In genomic region chr4:101199433-101200081, GRCm38 (mm10) we compare ENCODE assay signal across 15 mouse cellular contexts.
DNase-seq lines count a peak whose midpoint lies in the region; TF ChIP-seq lines count a peak whose summit lies in the region.
"Had no signal": no experiment of that assay in that cellular context is flagged by ENCODE, and none has a peak within 500 bp of the region (broad histone marks: within the 10 kb centered on the region; RNA-seq: fewer than 3 reads in every experiment).

No protein-coding gene starts in this region.

- H3K4me3 ChIP-seq in spleen, adult 2 months (ENCODE audit: extremely low read depth, insufficient read depth, insufficient read length): no peak overlapping the region
- no peak overlapping the region for H3K4me3 ChIP-seq in limb, embryonic 10.5 days

- no peak for TF ChIP-seq POLR2A in spleen, adult 2 months (IDR thresholded peaks at IDR 0.05; ENCODE audit: low read depth, low read length)

- peak; percentile 20 for DNase-seq in cerebellum, adult 11-12 months
- no peak for DNase-seq in cerebellum, postnatal 25 days
- peak in 1 of 2 experiments; percentile 23 for DNase-seq in spleen, adult 2 months (ENCODE audit: low read depth in 1 of 2, low spot score in 2 of 2)
- DNase-seq in spleen, postnatal 10 days (ENCODE audit: low spot score in 2 of 2): no peak
- peak; percentile 56 to 68 for DNase-seq in natural killer cell, adult 2 months (ENCODE audit: low spot score in 2 of 2)
- no peak for DNase-seq in frontal cortex, postnatal 10 days (ENCODE audit: low spot score in 2 of 2)
- DNase-seq in kidney, adult 18-20 months: no peak
- no peak for DNase-seq in limb, embryonic 10.5 days (ENCODE audit: low spot score)
- DNase-seq: adrenal gland, adult 2 months; gastrocnemius, postnatal 14 days; heart, postnatal 36 days; kidney, adult 9 months; lung, postnatal 10 days; right cerebral cortex, adult 18-20 months had no signal

- peak; percentile 23; the same call in 1 of the 2 replicates for TF ChIP-seq CTCF in spleen, adult 2 months (IDR thresholded peaks at IDR 0.05; ENCODE audit: extremely low read depth, insufficient read depth, insufficient read length, insufficient replicate concordance)

- H3K27me3 ChIP-seq in spleen, adult 2 months (ENCODE audit: control insufficient read depth, insufficient read depth, low read length): no peaks in the 10 kb centered on the region
- H3K27me3 ChIP-seq in limb, embryonic 10.5 days (ENCODE audit: low read depth, poor library complexity, severe bottlenecking): no peaks in the 10 kb centered on the region

- peak overlapping the region; percentile 14 for H3K27ac ChIP-seq in spleen, adult 2 months (ENCODE audit: insufficient read depth, low read length)
- H3K27ac ChIP-seq in limb, embryonic 10.5 days: no peak overlapping the region
- H3K27ac ChIP-seq: liver, embryonic 14.5 days had no signal

- peaks cover 43% of the 10 kb centered on the region; the same call in 1 of the 2 replicates for H3K4me1 ChIP-seq in spleen, adult 2 months (ENCODE audit: control insufficient read depth, insufficient read depth, insufficient read length)
- no peaks in the 10 kb centered on the region for H3K4me1 ChIP-seq in limb, embryonic 10.5 days

- no peaks in the 10 kb centered on the region for H3K9me3 ChIP-seq in limb, embryonic 10.5 days (replicated peaks)

- WGBS in spleen, adult 2 months: 72% methylated on average over 8 of the region's 8 CpGs
- WGBS in limb, embryonic 10.5 days: 93% methylated on average over 8 of the region's 8 CpGs

- no peaks in the 10 kb centered on the region for H3K36me3 ChIP-seq in spleen, adult 2 months (ENCODE audit: control insufficient read depth, insufficient read depth, low read length)
- H3K36me3 ChIP-seq in limb, embryonic 10.5 days: no peaks in the 10 kb centered on the region

Comparison
In these comparisons a context has a peak if more than half of its experiments do, and no peak if none do; other contexts are left out.
1. DNase-seq: peak in cerebellum, adult 11-12 months (single experiment) and natural killer cell, adult 2 months (2 of 2); none in cerebellum, postnatal 25 days (0 of 2), spleen, postnatal 10 days (0 of 2), frontal cortex, postnatal 10 days (0 of 2), kidney, adult 18-20 months (single experiment) and limb, embryonic 10.5 days (single experiment).